Mouse (Mus musculus): ENCODE data around the gene Hist2h3b.

DNA sequence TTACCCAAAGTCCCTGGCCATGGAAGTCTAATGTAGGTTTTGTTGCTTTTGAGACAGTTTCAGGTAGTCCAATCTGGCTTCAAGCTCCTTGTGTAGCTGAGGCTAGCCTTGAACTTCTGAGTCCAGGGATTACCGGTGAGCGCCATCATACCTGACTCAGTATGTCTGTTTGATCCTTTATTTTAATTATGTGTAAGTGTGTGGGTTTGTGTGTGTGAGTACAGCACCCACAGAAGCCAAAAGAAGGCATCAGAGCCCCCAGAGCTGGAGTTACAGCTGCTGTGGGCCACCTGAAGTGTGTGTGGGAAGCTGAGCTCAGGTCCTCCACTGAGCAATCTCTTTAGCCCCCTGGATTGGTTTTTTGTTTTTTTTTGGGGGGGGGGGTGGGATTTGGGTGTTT, 31.1 kb downstream of the Hist2h3b start:
- TF ChIP-seq TAL1 (IDR thresholded peaks at IDR 0.05; ENCODE audit: low read length) (no peak), GATA1 (IDR thresholded peaks at IDR 0.05; ENCODE audit: low read length) (no peak)
